Mouse (Mus musculus) thymus, adult 2 months (tissue): ENCODE data around the gene Npc2. TPM values are rescaled to one million over a fixed set of nuclear protein-coding genes. Genes with fewer than 3 reads are reported as not detected.

ENCODE experiments used
- DNase-seq: peaks from one replicate; pipeline ENCODE4 v3.0.0; 2021
- H3K27ac ChIP-seq: fragments of 200-500 bp; 2 replicates; pipeline ENCODE4 v1.5.1; 2012; ENCODE audit warnings: low read length, control low read depth; ENCODE audit not compliant: control insufficient read depth, insufficient read depth
- H3K27me3 ChIP-seq: fragments of 200-500 bp; 2 replicates; pipeline ENCODE4 v1.6.1; 2012; ENCODE audit warnings: mild to moderate bottlenecking, low read length, moderate library complexity, mixed read lengths; ENCODE audit not compliant: control insufficient read depth, insufficient read depth
- H3K36me3 ChIP-seq: fragments of 200-500 bp; 2 replicates; pipeline ENCODE4 v1.6.1; 2012; ENCODE audit warnings: mild to moderate bottlenecking, low read length, moderate library complexity; ENCODE audit not compliant: control insufficient read depth, insufficient read depth
- H3K4me1 ChIP-seq: fragments of 200-500 bp; replicated peaks from 2 replicates; pipeline ENCODE4 v1.6.1; 2012; ENCODE audit warnings: low read length; ENCODE audit not compliant: control insufficient read depth, insufficient read depth
- H3K4me3 ChIP-seq: fragments of 200-500 bp; 2 replicates; pipeline ENCODE4 v1.5.1; 2012; ENCODE audit warnings: mild to moderate bottlenecking, low read length, control low read depth, moderate library complexity; ENCODE audit not compliant: control insufficient read depth, insufficient read depth
- CTCF ChIP-seq: fragments of 200-500 bp; IDR thresholded peaks from 2 replicates; pipeline ENCODE4 v1.5.1; 2012; ENCODE audit warnings: mild to moderate bottlenecking, control low read depth, low read length, moderate library complexity, borderline replicate concordance; ENCODE audit not compliant: control insufficient read depth, poor library complexity, insufficient read depth; ENCODE audit errors: extremely low read depth
- POLR2A ChIP-seq: fragments of 200-500 bp; IDR thresholded peaks from 2 replicates; pipeline ENCODE4 v1.6.1; 2012; ENCODE audit warnings: mild to moderate bottlenecking, low read length, control low read depth, moderate library complexity; ENCODE audit not compliant: control insufficient read depth, poor library complexity, insufficient read depth; ENCODE audit errors: extremely low read depth
- WGBS: fragments of 180-500 bp; shearing (Covaris S2); methylation state at CpG from one replicate; pipeline ENCODE4 v1.1.7; 2018; 5-methylcytosine and 5-hydroxymethylcytosine counted together
- polyA plus RNA-seq: library from polyadenylated mRNA; depleted of rRNA; stranded (reverse); fragments of >200 nt; gene quantifications from 2 replicates; pipeline ENCODE4 v1.2.3, GENCODE M21; 2012

Npc2 gene
- polyA plus RNA-seq, 1 experiment, result 256 TPM

GRCm38 (mm10) chr12:84802625-84803024 lies 29.7 kb upstream of the Npc2 start:
- H3K4me3 ChIP-seq, result no peak overlapping the region
- 25% methylated on average over 3 of the region's 3 CpGs for WGBS
- H3K36me3 ChIP-seq, result no peaks in the 10 kb centered on the region
- no peak overlapping the region for H3K27ac ChIP-seq
- no peaks in the 10 kb centered on the region for H3K27me3 ChIP-seq
- DNase-seq, result no peak
- TF ChIP-seq CTCF, result no peak
- H3K4me1 ChIP-seq, result no peaks in the 10 kb centered on the region

- Histone ChIP-seq H3K36me3 (no peaks in the 10 kb centered on the region), H3K27me3 (no peaks in the 10 kb centered on the region), H3K4me3 (no peak overlapping the region), H3K4me1 (no peaks in the 10 kb centered on the region), H3K27ac (no peak overlapping the region)
- TF ChIP-seq CTCF, result no peak
- TF ChIP-seq POLR2A, result no peak
- no peak for DNase-seq
- 84% methylated on average over 13 of the region's 13 CpGs for WGBS
These were observed 28.7 kb upstream of the Npc2 start for GRCm38 (mm10) chr12:84801532-84802110.

DNA sequence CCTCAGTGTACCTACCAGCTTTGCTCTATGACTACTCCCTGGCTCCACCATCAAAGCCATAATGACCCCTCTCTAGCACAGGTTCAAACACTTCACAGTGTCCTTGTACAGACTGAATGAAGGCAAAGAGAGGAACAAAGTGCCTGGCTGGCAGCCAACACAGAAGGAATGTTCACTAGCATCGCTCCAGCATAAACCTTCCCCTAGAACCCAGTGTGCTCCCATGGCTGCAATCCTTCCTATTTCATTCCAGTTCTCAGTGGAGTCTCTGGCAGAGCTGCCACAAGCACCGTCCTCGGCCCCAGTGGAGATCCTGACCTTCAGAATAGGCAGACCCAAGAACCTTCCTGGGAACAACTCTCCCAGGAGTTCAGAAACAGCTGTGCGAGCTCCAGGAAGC lies 27.5 kb upstream of the Npc2 start:
- no peak for TF ChIP-seq POLR2A
- TF ChIP-seq CTCF, result no peak
- no peak overlapping the region for H3K27ac ChIP-seq
- no peaks in the 10 kb centered on the region for H3K27me3 ChIP-seq
- DNase-seq, result no peak
- H3K4me3 ChIP-seq, result no peak overlapping the region
- H3K36me3 ChIP-seq, result no peaks in the 10 kb centered on the region
- WGBS, result 78% methylated on average over 4 of the region's 4 CpGs
- no peaks in the 10 kb centered on the region for H3K4me1 ChIP-seq

- TF ChIP-seq CTCF (no peak), POLR2A (no peak)
- Histone ChIP-seq H3K4me3 (no peak overlapping the region), H3K4me1 (no peaks in the 10 kb centered on the region), H3K36me3 (no peaks in the 10 kb centered on the region), H3K27ac (no peak overlapping the region), H3K27me3 (no peaks in the 10 kb centered on the region)
- 94% methylated on average over 13 of the region's 13 CpGs for WGBS
- no peak for DNase-seq
These were observed 26.1 kb upstream of the Npc2 start for GRCm38 (mm10) chr12:84799086-84799485.

GRCm38 (mm10) chr12:84794647-84795046 lies 21.7 kb upstream of the Npc2 start:
- Histone ChIP-seq H3K36me3 (no peaks in the 10 kb centered on the region), H3K4me1 (no peaks in the 10 kb centered on the region), H3K4me3 (no peak overlapping the region), H3K27me3 (no peaks in the 10 kb centered on the region), H3K27ac (no peak overlapping the region)
- no peak for DNase-seq
- TF ChIP-seq POLR2A (no peak), CTCF (no peak)
- 96% methylated on average over 8 of the region's 8 CpGs for WGBS

DNA sequence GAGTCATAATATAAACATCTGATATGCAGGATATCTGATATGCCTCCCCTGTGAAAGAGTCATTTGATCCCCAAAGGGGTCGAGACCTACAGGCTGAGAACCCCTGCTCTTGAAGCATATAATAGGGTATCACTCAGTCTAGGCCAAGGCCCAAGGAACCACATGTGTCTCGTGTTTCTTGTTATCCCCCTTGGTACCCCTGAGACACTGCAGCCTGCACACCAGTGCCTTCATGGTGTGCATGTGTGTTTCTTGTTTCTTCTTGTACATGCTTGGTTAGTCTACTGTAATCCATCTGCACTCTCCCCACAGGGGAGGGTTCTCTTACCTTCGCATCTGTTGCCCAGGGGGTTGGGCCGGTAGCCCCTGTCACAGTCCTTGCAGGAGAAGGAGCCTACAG lies 19.7 kb upstream of the Npc2 start:
- H3K36me3 ChIP-seq, result no peaks in the 10 kb centered on the region
- TF ChIP-seq POLR2A (no peak), CTCF (no peak)
- no peak overlapping the region for H3K27ac ChIP-seq
- no peak for DNase-seq
- no peaks in the 10 kb centered on the region for H3K27me3 ChIP-seq
- no peaks in the 10 kb centered on the region for H3K4me1 ChIP-seq
- no peak overlapping the region for H3K4me3 ChIP-seq
- WGBS, result 93% methylated on average over 4 of the region's 4 CpGs

DNA sequence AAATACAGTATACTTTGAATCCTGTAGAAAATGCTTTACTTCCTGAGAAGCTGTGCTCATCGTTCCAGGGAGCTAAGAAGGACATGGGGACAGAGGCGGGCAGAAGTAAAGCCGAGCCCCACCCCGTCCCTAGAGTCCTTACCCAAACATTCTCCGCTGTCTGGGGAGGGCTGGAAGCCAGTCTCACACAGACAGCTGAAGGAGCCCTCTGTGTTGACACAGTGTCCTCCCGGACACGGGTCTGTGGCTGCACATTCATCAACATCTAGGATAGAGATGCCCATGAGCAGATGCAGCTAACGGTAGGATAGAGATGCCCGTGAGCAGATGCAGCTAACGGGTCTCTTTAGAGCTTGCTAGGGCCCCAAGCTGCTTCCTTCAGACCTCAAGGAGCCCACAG lies 17.9 kb upstream of the Npc2 start:
- no peak for TF ChIP-seq POLR2A
- TF ChIP-seq CTCF, result no peak
- Histone ChIP-seq H3K4me3 (no peak overlapping the region), H3K27me3 (no peaks in the 10 kb centered on the region), H3K27ac (no peak overlapping the region), H3K36me3 (no peaks in the 10 kb centered on the region), H3K4me1 (no peaks in the 10 kb centered on the region)
- WGBS, result 74% methylated on average over 10 of the region's 10 CpGs
- no peak for DNase-seq
